Mouse (Mus musculus) urinary bladder, adult 2 months (tissue): ENCODE results near the gene Gmnn. TPM values are rescaled to one million over a fixed set of nuclear protein-coding genes. Genes with fewer than 3 reads are reported as not detected.

Experiments
- DNase-seq: peaks from one replicate; pipeline ENCODE4 v3.0.0; 2022; ENCODE audit warnings: low spot score
- polyA plus RNA-seq: library from polyadenylated mRNA; depleted of rRNA; stranded (reverse); fragments of >200 nt; gene quantifications from 2 replicates; pipeline ENCODE4 v1.2.3, GENCODE M21; 2012

The Gmnn gene
- polyA plus RNA-seq, 1 experiment = 9.8 TPM

GRCm38 (mm10) chr13:24761083-24761402, 680 bp downstream of the Gmnn start:
- DNase-seq = no peak

- DNase-seq = no peak
Observed at GRCm38 (mm10) chr13:24760351-24760870, 1.3 kb downstream of the Gmnn start.

DNA sequence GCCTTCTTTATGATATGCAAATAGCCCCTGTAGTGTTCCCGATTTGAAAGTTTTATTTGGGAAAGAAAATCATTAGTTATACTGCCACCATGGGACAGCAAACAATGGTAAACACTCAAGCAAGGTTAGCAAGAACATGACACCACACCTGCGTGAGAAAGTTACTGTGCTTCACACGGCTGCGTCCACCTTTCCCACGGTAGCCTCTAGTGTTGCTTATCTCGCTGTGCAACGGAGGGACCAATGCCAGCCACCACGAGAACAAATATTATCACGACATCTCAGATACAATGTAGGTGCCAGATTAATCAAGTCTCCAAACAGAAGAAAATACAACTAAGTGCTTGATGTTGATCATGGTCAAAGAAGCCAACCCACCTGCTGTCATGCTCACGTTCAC, 2.3 kb downstream of the Gmnn start:
- no peak for DNase-seq

DNA sequence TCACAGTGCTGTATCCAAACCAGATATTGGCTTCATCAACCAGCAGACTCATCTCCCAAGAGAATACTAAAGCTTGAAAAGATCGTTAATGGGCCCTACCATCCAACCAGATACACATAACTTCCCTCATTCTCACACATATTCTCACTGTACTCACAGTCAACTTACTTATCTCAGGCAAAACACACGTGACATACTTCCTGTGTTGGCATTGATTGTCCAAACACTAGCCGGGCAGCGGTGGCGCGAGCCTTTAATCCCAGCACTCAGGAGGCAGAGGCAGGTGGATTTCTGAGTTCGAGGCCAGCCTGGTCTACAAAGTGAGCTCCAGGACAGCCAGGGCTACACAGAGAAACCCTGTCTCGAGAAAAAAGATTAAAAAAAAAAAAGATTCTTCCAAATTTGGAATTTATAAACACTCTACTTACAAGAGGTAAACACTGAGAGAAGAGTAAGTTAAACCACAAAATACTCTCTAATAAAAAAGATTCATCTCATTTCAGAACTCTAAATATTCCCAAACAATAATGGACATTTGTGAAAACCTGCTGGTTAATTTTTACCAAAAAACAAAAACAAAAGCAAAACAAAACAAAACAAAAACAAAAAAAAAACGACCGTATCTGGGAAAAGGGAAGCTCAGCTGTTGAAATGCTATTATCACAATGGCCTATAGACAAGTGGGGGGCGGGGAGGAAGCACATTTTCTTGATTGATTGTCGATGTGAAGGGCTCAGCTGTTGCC, 3.7 kb downstream of the Gmnn start:
- DNase-seq = no peak

DNA sequence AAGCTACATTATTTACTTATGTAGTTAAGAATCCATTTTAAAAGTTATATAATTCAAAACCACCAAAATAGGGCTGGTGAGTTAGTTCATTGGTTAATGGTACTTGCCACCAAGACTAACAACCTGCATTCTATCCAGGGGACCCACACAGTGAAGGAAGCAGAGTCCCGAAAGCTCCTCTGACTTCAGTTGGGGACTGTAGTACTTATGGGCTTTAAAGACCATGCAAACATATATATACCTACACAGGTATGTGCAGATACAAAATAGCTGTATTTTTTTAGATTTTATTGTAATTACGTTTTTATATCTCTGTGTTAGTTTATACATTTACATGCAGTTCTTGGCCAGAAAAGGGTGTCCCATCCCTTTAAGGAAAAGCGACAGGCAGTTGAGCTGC, 5.0 kb downstream of the Gmnn start:
- DNase-seq = no peak

- no peak for DNase-seq
Observed at GRCm38 (mm10) chr13:24751396-24751795, 10.3 kb downstream of the Gmnn start.

GRCm38 (mm10) chr13:24750807-24751206, 10.9 kb downstream of the Gmnn start:
- DNase-seq = no peak

DNA sequence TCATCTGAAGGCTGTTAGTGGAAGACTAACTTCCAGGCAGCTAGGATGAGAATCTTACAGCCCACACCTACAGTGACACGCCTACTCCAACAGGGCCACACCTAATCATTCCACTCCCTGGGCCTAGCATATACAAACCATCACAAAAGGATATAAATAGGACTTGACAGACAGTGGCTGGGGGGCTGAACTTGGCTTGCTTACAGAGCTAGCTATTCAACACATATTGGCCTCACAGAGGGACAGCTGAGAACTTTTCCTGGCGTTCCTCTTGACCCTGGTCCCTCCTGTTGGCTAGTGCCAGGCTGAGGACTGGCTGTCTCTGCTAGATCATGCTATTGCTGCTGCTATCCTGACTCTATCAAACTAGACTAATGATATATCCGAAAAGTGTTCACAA, 13.9 kb downstream of the Gmnn start:
- DNase-seq = no peak

- DNase-seq = no peak
Observed at GRCm38 (mm10) chr13:24741028-24741427, 20.7 kb downstream of the Gmnn start, which contains the start of gene Armh2. Gene Armh2, plus strand, starts transcription at chr13:24741232.

- DNase-seq = no peak
Observed at GRCm38 (mm10) chr13:24735608-24736131, 26.1 kb downstream of the Gmnn start.

GRCm38 (mm10) chr13:24734502-24734901, 27.2 kb downstream of the Gmnn start:
- no peak for DNase-seq

- DNase-seq = no peak
Observed at GRCm38 (mm10) chr13:24729128-24729527, 32.6 kb downstream of the Gmnn start.

DNA sequence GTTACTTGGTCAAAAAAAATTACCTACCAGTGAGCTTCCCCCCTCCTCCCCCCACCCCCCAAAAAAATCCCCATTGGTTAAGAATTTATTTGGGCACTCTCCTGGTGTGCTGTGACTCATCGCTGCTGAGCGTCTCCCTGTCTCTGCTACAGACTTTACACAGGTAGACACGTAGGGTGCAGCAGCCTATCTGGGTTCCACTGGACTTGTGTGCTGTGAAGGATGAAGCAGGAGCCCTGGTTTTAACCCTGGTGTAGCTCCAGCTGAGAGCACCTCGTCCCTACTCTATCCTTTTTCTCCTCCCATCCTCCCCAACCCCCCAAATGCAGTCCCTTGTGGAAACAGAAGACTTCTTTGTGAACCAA, 37.3 kb downstream of the Gmnn start:
- DNase-seq = no peak

DNA sequence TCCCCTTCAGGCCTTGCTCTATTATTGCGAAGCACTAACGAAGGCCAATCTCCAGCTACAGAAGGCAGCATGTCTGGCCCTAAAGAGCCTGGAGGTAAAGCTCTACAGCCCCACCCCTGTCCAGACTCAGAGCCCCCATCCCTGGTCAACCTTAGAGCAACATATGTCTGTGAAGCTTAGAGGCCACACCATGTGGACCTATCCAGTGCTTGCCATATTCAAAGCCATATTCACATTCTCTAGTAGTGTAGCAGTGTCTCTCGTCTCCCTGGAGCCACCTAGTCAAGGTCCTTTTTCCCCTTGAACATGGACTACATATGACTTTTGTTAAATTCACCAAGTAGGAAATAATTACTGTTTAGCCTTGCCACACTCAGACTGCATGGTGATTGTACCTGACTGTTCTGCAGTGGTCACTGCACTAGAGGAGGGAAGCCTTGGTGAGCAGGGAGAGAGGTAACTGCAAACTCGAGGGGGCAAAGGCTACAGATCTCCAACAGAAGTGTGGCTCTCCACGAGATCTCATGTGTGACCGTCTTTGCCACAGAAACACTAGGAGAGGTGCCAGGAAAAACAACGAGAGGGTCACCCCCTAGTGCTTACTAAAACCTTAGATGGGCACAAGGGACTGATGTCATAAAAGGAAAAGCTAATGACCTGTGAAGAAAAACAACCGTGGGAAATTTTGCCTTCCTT, 37.9 kb downstream of the Gmnn start:
- DNase-seq = no peak

- no peak for DNase-seq
Observed at GRCm38 (mm10) chr13:24721502-24721901, 40.2 kb downstream of the Gmnn start.

DNA sequence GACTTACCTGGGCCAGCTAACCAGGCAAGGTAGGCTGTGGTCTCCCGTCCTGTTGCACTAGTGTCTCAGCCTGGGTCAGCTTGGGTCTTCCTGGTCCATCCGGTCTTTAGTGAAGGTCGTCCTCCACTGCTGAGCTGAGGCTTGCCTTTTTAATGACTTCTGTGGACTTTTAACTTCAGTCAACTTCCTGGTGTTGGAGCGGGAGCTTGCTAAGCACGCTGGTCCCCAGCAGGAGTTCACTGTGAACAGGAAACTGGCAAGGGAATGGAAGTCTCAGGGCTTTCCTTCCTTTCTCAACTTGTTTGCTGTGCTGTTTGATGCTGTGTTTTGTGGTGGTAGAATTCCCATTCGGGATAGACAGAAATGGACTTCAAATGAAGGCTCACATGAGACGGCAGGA, 44.0 kb downstream of the Gmnn start:
- no peak for DNase-seq

GRCm38 (mm10) chr13:24716441-24716840, 45.3 kb downstream of the Gmnn start:
- no peak for DNase-seq

GRCm38 (mm10) chr13:24715601-24716000, 46.1 kb downstream of the Gmnn start:
- no peak for DNase-seq

GRCm38 (mm10) chr13:24714360-24714885, 47.3 kb downstream of the Gmnn start:
- no peak for DNase-seq

DNA sequence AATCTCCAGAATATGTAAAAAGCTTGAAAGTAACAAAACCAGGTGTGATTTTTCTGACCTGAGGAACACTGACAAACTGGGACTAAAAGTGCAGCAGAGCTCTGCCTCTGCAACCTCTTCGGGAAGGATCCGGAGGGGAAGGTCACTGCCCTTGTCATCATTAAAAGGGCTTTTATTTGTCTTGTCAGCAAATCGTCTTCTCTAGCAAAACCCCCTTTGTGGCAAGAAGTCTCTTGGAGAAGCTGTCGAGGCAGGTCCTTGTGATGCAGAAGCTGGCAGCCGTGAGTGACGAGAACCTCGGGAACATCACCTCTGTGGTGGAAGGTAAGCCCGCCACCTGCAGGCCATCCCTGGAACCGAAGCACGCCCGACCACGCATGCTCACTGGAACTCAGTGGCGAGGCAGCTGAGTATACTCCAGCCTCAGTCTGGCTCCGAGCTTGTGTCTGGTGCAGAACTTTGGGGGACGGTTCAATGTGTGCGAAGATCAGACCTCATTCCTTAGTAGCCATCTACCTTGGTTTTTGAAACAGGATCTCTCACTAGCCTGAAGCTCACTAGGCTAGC, 48.2 kb downstream of the Gmnn start:
- DNase-seq = peak; percentile 74

- DNase-seq = no peak
Observed at GRCm38 (mm10) chr13:24712581-24713130, 49.1 kb downstream of the Gmnn start.

- no peak for DNase-seq
Observed at GRCm38 (mm10) chr13:24710968-24711367, 50.8 kb downstream of the Gmnn start.
